Mouse (Mus musculus) c-Kit-positive CD71-positive TER-119-negative erythroid progenitor cells, embryonic 14.5 days (primary cell): ENCODE data around the gene Irx1.

ENCODE experiments used
- DNase-seq: peaks from one replicate; pipeline ENCODE4 v3.0.0-alpha.2; 2013; ENCODE audit warnings: low read depth

The Irx1 gene

GRCm38 (mm10) chr13:71910361-71910760 is 53.2 kb downstream of the Irx1 start:
- DNase-seq, result no peak
